Mouse (Mus musculus) gastrocnemius, postnatal 10 days (tissue): ENCODE data around the gene Foxl2. TPM values are rescaled to one million over a fixed set of nuclear protein-coding genes. Genes with fewer than 3 reads are reported as not detected.

Experiments used
- DNase-seq: peaks from one replicate; pipeline ENCODE4 v3.0.0; 2021; ENCODE audit warnings: mixed read lengths
- long read RNA-seq, 2 experiments: library from polyadenylated mRNA; stranded (forward); transcript quantifications; one replicate each; pipeline ENCODE4 v2.0.0; 2021
- total RNA-seq, 2 experiments: library from RNA; stranded (reverse); gene quantifications; 2 replicates each; pipeline ENCODE4 v1.2.3; 2021

Gene Foxl2
- total RNA-seq, result not detected
- long read RNA-seq, experiment 1, result 0 reads
- long read RNA-seq, experiment 2, result 0 reads

DNA sequence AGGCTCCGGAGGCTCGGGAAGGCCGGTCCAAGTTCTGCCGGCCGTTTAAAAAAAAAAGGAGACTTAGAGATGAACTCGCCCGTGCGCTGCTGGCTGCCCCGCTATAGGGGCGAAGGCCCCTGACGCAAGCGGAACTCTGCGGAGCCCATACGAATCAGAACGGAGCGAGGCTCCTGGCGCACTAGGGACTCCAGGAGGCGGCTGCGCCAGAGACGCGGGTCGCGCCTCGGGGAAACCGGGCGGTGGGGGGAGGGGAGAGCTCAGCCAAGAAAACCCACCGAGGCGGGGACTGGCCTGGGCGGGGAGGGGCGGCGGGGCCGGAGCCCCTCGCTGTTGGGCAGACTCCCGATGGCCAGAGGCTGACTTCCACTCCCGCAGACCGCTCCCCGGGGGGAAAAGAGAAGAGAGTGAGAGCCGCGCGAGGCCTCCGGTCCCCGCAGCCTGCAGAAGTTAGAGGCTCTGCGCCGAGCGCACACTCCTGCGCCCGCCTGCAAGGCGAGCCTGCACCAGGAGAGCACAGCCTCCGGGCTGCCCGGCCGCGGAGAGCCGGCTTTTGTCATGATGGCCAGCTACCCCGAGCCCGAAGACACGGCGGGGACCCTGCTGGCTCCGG is at the start of gene Foxl2:
Gene Foxl2 (plus strand): TSS at position 186 of the 613 bp plus-strand sequence.
- DNase-seq, result peak; percentile 44

DNA sequence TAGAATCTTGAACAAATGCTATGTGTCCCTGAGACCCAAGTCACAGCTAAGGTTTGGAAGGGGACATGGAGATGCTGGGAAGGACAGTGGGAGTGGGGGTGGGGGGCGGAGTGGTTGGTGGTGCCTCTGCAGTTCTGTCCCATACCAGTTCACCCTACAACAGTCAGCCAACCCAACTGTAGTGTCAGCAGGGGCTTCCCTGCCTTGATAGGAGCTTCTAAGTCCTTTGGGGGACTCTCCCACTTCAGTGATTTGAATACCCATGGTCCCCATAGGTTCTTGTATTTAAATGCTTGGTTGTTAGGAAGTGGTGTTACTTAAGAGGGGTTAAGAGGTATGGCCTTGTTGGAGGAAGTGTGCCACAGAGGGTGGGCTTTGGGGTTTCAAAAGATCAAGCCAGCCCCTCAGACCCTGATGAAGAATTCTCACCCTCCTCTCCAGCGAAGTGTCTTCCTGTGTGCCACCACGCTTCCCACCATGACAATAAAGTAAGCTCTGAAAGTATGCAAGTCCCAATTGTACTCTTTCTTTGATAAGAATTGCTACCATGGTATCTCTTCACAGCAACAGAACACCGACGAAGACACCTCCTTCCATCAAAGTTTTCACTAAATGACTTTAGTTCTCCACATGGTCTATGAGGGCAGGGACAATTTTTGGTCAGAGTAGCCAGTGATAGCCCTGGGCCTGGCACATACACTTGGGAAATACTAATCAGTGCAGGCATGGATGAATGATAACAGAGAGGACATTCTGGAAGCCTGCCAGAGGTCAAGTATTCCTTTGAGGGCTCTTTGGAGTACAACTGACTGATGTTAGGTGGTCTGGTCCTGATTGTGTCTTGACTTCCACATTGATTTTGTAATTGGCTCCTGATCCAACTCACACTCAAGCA is 34.2 kb upstream of the Foxl2 start:
- DNase-seq, result no peak

DNA sequence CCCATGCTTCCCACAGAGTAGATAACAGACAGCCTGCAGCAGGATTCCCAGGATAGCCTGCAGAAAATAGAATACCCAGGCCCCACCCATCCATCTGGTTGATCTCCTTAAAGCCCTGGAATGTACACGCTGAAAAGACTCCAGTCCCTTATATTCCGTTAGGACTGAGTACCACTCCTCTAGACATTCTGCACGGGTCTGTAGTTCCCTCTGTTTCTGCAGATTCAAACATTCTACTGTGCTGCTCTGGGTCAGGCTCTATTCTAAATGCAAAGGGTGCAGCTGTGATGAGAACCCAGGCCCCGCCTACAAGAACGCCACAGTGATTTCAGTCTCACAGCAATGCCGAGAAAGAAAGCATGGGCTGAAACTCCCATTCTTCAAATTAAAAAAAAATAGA is 32.0 kb upstream of the Foxl2 start:
- DNase-seq, result no peak

DNA sequence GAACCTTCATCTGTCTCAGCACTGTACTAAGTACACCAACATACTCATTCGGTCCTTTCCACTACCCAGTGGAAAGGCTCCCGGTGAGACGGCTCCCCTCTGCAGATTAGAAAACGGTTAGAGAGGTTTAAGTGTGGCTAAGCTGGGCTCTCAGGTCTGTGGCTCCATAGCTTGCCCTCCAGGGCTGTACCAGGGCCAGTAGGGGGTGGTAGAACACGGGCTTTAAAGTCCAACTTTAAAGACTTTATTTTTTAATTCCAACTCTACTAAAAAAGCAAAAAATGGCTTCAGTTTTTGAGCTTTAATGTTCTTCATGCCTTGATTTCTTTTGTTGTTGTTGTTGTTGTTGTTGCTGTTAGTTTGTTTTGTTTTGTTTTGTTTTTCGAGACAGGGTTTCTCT is 30.9 kb upstream of the Foxl2 start:
- DNase-seq, result no peak

DNA sequence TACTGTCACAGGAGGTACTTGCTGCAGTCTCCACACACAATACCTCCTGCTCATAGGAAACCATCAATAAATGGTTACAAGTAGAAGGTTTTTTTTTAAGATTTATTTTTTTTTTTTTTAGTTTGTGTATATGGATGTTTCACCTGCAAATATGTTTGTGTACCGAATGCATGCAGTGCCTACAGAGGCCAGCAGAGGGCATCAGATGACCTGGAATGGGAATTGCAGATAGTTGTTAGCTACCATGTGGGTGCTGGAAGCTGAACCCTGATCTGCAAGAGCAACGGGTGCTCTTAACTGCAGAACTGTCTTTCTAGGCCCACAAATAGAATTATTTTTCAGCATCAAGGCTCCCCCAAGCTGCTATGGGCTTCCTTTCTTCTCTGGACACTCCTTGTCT is 25.6 kb upstream of the Foxl2 start:
- no peak for DNase-seq

DNA sequence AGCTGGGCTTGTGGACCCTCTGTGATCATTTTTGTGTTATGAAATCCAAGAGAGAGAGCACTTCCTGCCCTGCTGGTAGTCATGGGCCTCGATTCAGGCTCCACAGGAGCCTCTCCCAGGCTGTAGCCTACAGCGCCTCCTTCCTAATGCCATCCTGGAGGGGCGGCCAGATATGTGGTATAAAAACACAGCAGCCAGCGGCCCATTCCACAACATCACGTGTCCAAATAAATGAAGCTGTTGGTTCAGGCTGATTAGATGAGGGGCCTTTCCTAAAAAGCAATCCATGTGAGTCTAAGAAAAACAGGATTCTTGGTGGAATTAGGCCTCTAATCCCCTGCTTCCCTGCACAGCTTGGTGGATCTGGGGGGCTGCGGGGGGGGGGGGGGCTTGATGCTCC is 22.2 kb upstream of the Foxl2 start:
- no peak for DNase-seq

DNA sequence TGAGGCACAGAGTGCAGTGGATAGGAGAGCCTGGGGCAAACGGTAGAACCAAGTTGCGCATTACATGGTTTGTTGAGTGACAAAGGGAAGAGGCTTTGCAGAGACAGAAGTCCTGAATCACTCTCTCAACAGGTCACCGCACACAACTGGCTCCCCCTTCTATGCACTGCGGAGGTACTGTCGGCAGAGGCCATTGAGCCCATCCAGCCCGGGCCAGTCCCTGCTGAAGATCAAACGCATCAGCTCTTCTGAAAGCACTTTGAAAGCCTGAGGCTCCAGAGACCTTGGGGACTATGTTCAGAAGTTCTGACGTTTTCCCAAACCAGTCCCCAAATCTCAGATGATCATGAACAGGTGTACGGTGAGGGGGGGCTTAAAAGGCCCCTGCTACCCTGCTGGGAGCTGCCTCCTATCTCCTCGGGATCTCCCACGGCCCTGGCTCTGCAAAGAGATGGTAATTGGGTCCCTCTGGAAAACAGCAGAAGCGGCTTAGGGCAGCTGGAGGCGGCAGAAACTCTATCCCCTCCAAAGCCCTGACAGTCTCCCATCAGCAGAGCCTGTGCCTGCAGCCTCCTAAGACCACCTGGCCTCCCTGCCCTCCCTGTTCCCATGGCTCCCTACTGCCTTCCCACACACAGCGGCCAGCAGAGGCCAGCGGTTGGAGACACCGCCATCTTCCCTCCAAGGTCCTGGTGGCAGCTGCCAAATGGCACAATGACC is 19.7 kb upstream of the Foxl2 start:
- no peak for DNase-seq

DNA sequence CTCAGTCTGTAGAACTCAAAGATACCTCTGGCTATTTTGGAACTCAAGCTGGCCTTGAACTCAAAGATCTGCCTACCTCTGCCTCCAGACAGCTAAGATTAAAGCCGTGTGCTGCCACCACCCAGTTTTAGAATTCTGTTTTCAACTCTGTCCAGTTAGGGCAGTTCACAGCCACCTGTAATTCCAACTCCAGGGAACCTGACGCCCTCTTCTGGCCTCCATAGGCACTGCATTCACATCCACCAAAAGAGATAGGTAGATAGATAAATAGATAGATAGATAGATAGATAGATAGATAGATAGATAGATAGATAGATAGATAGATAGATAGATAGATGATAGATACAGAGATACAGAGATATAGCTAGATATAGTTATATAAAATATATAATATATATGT is 15.8 kb upstream of the Foxl2 start:
- DNase-seq, result no peak

DNA sequence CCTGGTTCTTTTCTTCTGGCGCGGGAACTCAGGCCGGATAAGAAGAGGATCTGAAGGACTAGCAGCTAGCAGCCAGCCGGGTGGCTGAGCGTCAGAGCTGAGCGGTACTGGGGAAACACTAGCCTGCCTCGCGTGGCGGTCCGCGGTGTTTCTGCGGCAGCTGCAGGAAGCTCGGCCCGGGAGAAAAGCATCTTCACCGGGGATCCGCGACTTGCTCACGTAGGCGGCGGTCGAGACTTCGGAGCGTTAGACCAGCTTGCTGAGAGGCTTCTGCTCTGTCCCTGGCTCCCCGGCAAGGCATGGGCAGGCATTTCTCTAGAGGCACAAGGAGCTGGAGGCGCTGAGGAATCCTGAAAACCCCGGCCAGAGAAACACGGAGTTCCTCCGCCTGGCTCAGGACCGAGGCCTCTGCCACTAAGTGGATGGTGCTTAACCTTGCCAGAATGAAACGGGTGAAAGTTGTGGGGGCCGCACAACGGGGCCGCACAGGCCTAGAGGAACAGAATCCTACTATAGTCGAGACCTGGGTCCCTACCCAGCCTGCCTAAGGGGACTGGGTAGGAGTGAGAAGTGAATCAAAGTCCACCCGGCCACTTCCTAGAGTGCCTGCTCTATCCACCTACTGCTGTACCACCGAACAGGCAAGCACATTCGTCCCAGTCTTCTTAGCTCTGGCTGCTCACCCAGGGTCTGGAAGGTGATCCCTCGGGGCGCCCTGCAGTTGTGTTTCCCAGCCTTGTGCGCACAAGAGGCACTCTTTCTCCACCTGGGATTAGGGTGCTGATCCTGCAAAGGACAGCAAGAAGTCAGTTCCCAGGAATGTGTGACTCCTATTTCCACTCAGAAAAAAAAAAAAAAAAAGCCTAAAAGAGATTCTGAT is 2.7 kb upstream of the Foxl2 start:
- DNase-seq, result no peak

DNA sequence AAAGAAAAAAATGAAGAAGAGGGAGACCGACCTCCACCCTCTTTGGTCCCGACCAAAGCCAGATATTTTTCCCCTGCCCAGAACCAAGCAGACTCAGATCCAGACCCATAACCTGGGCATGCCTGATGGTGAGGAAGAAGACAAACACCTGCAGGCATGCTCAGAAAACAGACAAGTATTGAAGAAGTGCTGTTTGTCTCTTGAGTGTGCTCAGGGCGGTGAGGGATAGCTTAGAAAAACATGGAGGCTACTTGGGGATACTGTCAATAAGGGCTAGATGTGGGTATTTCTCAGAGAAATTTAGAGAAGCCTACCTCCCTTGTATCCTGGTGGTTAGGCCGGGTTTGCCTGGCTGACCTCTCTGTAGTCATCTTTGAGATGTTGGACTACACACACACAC is 1.8 kb upstream of the Foxl2 start:
- no peak for DNase-seq

DNA sequence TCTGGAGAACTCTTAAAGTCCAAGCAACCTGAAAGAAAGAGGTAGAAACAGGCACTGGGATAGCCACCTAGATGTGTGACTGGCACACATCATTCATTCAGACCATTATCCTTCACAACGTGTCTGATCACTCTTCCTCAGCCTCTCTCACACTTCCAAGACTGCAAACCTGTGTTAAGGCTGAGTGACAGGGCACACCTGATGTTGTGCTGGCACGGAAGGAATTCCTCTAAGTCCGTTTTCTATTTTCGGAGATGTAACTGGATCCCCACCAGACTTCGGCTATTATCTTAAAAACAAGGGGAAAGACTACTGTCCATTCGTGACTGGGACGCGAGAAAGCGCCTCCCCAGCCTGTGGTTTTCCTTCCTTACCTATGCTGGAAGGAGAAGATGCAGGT is 1.3 kb upstream of the Foxl2 start:
- DNase-seq, result no peak

DNA sequence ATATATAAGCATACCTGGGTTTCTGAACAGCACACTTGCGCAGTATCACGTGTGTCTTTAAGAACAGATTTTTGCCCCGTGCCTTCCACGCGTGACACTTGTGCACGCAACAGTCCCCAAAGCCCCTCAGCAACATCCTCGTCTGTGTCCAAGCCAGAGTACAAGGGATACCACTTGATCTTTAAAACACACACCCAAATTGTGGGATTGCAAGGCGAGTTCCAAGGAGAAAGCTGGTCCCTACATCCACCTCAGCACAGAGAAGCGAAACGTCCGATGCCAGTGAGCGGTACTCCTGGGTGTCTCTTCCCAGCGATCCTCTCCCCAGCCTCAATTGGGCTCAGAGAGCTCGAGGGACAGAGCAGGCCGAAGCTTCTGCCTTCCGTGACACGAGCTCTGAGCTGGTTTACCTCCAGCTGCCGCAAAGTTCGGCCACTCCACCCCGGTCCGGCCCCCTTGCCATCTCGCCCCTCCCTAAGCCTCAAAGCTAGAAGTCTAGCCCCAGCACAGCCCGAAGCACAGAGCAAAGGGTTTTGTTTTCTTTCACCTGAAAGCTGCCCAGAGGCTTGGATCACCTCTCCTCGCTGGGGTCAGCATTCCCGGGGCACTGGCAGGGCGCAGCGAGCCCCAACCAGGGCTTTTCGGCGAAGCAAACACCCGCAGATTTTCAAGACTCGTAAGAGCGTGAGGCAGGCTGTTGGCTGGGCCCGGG is 541 bp upstream of the Foxl2 start:
- DNase-seq, result no peak

DNA sequence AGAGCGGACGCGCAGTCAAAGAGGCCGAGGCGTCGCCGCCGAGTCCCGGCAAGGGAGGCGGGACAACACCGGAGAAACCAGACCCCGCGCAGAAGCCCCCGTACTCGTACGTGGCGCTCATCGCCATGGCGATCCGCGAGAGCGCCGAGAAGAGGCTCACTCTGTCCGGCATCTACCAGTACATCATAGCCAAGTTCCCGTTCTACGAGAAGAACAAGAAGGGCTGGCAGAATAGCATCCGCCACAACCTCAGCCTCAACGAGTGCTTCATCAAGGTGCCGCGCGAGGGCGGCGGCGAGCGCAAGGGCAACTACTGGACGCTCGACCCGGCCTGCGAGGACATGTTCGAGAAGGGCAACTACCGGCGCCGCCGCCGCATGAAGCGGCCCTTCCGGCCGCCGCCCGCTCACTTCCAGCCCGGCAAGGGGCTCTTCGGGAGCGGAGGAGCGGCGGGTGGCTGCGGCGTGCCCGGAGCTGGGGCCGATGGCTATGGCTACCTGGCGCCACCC is 682 bp downstream of the Foxl2 start:
- peak; percentile 20 for DNase-seq

DNA sequence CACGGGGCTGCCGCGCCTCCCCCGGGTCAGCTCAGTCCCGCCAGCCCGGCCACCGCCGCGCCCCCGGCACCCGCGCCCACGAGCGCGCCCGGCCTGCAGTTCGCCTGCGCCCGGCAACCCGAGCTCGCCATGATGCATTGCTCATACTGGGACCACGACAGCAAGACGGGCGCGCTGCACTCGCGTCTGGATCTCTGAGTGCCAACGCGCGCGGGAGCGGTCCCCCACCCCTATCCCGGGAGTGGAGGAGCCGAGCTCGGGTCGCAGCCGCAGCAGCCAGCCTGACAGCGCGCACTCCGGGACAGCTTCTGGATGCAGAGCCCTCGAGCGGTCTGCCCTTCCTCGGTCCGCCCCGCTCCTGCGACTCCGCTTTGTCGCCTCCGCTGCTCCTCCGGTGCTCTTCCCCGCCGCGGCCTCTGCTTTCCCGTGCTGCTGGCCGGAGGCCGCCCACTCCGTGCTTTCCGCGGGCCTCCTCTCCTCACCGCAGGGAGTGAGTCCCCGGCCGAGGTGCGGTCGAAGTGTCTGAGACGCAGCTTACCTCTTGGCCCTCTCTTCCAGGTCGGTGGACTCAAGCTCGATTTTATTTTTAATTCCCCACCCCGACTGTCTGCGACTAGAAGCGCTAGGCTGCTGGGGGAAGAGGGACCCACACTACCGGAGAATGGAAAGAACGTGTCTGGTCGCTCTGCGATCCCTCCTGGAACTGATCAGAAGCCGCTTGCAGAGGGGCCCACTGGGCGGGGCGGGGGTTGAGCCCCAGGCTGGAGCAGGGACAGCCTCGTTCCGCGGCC is 1.7 kb downstream of the Foxl2 start:
- peak; percentile 31 for DNase-seq

DNA sequence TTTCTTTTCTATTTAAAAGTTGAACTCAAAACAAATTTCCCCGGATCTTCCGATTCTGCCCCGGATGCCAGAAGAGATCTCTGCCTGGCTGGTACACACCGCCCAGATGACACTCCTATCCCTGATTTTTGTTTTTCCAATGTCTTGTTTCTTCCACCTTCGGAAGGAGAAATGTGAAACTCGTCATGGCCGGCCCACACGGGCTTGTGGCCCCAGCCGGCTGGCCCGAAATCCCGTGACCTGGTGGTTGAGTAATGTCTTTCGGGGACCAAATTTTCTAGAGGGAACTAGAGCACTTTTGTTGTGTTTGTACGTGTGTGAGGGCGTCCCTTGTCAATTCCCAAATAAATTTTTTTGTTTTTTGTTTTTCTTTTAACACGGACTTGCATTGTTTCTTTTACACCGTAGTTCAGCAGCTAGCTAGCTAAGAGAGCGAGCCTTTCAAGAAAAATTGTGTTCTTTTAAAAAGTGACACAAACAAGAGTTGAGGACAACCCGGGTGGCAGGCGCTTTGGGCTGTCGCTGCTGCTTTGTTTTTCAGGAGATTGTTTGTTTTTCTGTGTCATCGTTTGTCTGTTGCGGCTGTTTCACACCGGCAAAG is 2.8 kb downstream of the Foxl2 start:
- no peak for DNase-seq

DNA sequence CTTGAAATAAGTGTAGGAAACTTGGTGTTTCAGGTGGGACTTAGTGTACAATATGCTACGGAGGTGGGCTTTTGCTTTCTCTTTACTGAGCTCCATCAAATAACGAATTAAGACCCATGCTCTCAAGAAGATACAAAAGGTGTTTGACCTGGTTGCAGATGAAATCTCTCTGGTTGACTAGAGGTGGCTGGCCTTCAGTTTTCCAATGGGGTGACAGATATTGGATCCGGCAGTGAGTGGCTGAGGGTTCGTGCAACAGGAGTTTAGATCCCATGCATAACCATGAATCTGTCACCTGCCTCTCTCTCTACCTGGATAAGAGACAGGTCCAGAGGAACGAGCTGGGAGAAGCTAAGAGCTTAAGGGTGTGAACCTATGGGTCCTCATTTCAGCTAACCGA is 3.5 kb downstream of the Foxl2 start:
- no peak for DNase-seq

DNA sequence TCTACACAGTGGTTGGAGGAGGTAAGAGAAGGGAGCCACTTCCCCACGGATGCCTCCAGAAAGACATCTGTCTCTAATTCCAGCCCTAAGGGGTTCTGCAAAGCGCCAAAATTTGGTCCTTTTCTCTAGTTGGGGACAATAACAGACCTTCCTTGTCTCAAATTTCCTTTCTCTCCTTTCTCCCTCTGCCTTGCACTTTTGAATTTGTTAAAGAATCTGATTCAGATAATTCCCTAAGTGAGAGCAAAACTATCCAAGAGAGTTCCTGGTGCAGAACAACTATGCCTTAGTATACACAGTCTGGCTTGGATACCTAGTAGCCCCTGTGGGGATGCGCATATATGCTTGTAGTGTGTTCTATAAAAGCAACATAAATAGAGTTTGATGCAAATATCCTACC is 4.8 kb downstream of the Foxl2 start:
- DNase-seq, result no peak

DNA sequence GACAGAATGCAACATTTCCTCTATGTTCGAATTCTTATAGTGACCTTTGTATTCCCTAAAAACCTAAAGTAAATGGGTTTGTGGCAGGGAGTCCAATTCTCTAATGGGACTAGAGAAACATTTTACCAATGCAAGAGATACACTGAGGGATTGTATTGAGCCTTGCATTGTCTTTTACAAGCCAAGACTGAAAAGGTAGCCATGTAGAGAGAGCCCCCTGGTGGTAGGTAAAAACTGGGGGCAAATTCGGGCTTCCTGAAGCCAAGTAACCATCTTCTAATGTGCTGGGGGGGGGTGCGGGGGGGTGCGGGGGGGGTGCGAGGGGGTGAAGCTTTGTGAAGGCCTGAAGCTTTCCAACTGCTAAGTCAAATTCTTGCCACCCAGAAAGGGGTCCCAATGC is 5.3 kb downstream of the Foxl2 start:
- DNase-seq, result no peak

DNA sequence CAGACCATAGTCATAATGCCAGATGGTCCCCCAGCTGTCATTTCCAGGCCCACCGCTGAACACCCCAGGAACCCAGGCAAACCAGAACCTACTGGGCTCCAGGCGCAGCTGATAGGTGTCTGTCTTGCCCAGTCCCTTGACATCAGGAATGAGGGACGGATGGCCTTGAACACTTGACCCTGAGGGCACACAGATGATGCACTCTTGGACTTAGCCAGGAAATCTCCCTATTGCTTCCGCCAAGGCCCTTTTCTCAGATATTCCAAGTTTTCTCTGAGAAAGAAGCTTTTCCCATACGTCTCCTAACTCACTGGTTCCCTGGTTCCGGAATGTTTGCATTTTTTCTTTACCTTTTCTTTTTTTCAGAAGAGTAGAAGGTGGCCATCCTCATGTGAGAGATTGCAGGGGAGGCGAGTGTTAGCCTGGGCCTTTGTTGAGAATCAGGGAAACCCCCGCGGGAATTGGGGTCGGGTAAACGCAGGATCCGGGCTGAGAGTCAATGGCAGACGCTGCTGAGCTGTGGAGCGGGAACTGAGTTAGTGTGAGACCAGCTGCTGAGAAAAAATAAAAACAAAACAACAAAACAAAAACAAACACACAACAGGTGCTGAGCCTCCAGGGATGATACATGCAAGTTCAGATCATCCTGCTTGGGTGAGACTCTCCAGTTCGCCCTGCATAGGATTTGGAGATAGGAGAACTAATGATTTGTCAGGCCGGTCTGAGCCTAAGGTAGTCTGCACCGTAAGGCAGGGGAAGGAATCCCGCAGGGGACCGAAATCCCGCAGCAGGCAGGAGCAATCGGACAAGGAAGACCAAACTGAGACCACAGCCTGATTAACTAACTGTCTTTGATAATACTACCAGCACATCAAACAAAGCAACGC is 6.7 kb downstream of the Foxl2 start:
- DNase-seq, result no peak
